Mouse (Mus musculus): ENCODE measurements at regions not wholly inside any gene's neighbourhood (a gene's known extent, or its start where the extent isn't known, plus 50 kb on each side); places are given as distances from the start of the nearest gene placed in this dataset.

DNA sequence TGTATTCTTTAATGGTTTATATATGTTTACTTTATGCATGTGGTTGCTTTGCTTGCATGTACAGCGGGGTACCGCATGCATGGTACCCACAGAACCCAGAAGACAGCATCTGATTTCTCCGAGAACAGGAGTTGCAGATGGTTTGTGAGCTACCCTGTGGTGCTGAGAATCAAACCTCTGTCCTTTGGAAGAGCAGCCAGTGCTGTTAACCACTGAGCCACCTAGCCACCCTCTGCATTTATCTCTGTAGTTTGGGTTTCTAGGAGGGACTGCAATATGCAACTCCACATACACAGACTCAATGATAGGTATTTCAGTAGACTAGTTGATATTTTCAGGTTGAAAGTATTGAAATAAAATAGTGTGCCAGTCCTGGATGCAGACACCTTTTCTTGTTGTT is 134.4 kb downstream of the Tex36 start:
- no peaks in the 10 kb centered on the region for H3K36me3 ChIP-seq
- 93% methylated on average over 3 of the region's 3 CpGs for WGBS
- H3K4me3 ChIP-seq, result no peak overlapping the region
- H3K4me2 ChIP-seq (replicated peaks), result no peak overlapping the region
- H3K9ac ChIP-seq (replicated peaks), result no peak overlapping the region
- H3K27me3 ChIP-seq, result no peaks in the 10 kb centered on the region
- no peak overlapping the region for H3K27ac ChIP-seq (replicated peaks)
- H3K9me3 ChIP-seq, result no peaks in the 10 kb centered on the region
- no peak for ATAC-seq (replicated peaks)
- H3K4me1 ChIP-seq, result peaks cover 11% of the 10 kb centered on the region; the same call in 1 of the 2 replicates

- ATAC-seq (replicated peaks), result no peak
- Histone ChIP-seq H3K27ac (replicated peaks) (no peak overlapping the region), H3K9ac (replicated peaks) (no peak overlapping the region), H3K4me2 (replicated peaks) (no peak overlapping the region), H3K27me3 (no peaks in the 10 kb centered on the region), H3K9me3 (no peaks in the 10 kb centered on the region), H3K4me3 (no peak overlapping the region), H3K36me3 (no peaks in the 10 kb centered on the region), H3K4me1 (peaks cover 4% of the 10 kb centered on the region; the same call in 1 of the 2 replicates)
- 48% methylated on average over 7 of the region's 7 CpGs for WGBS
Observed at GRCm38 (mm10) chr7:133459306-133459705, 142.7 kb downstream of the Tex36 start.

- Histone ChIP-seq H3K4me3 (no peak overlapping the region), H3K27me3 (no peaks in the 10 kb centered on the region), H3K9ac (replicated peaks) (no peak overlapping the region), H3K27ac (replicated peaks) (no peak overlapping the region), H3K9me3 (no peaks in the 10 kb centered on the region), H3K4me1 (peaks cover 4% of the 10 kb centered on the region; the same call in 1 of the 2 replicates), H3K36me3 (no peaks in the 10 kb centered on the region), H3K4me2 (replicated peaks) (no peak overlapping the region)
- 56% methylated on average over 16 of the region's 16 CpGs for WGBS
- no peak for ATAC-seq (replicated peaks)
Observed at GRCm38 (mm10) chr7:133457436-133458324, 144.3 kb downstream of the Tex36 start.

DNA sequence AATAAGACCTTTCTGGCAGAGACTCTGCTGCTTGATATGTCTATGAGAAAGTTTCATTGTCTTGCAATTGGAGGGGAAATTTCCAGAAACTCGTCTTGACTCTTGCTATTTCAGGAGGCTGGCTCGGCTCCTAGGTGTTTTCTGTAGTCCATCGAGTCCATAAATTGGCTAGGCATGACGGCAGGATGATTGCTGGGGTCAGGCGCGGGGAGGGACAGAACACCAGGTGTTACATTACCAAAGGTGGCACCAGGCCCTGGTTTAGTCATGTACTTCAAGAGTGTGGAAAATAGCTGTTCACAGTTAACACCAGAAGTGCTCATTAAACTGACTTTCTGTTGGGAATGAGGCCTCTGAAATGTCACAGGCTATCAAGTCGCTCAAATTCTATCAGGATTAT is 151.7 kb downstream of the Tex36 start:
- Histone ChIP-seq H3K36me3 (no peaks in the 10 kb centered on the region), H3K4me1 (no peaks in the 10 kb centered on the region), H3K4me3 (no peak overlapping the region), H3K9ac (replicated peaks) (no peak overlapping the region), H3K27ac (replicated peaks) (no peak overlapping the region), H3K4me2 (replicated peaks) (no peak overlapping the region), H3K9me3 (no peaks in the 10 kb centered on the region), H3K27me3 (no peaks in the 10 kb centered on the region)
- 86% methylated on average over 7 of the region's 7 CpGs for WGBS
- no peak for ATAC-seq (replicated peaks)

DNA sequence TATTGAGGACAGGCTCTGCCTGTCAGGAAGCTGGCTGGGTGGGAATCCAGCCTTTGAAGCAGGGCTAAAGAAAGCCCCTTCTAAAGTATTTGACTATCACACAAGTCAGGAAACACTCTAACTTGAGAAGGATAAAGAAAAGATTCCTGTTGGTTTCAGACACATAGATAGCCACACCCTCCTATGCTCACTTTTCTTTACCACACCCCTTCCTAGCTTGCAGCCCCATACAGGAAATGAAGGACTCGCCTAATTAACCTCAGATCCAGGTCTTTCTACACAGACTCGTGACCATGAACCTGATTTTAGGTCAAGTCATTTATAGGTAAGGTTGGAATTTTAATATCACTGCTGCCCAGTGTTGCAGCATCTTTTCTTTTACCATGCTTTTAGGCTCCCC is 154.9 kb downstream of the Tex36 start:
- Histone ChIP-seq H3K27ac (replicated peaks) (no peak overlapping the region), H3K4me1 (0 out of 2 replicates have a peak, but pooled peaks cover 7% of the 10 kb centered on the region), H3K27me3 (no peaks in the 10 kb centered on the region), H3K4me2 (replicated peaks) (no peak overlapping the region), H3K9ac (replicated peaks) (no peak overlapping the region), H3K4me3 (no peak overlapping the region), H3K9me3 (no peaks in the 10 kb centered on the region), H3K36me3 (no peaks in the 10 kb centered on the region)
- WGBS, result 56% methylated on average over 2 of the region's 2 CpGs
- ATAC-seq (replicated peaks), result no peak

- peak overlapping the region; percentile 81 for H3K27ac ChIP-seq (replicated peaks)
- H3K4me3 ChIP-seq, result no peak overlapping the region
- H3K4me2 ChIP-seq (replicated peaks), result peak overlapping the region; percentile 41; the same call in 1 of the 2 replicates
- peaks cover 37% of the 10 kb centered on the region for H3K4me1 ChIP-seq
- H3K9ac ChIP-seq (replicated peaks), result no peak overlapping the region; the same call in 1 of the 2 replicates
- no peaks in the 10 kb centered on the region for H3K27me3 ChIP-seq
- WGBS, result 6% methylated on average over 4 of the region's 4 CpGs
- H3K9me3 ChIP-seq, result no peaks in the 10 kb centered on the region; the same call in 1 of the 2 replicates
- ATAC-seq (replicated peaks), result no peak
- H3K36me3 ChIP-seq, result no peaks in the 10 kb centered on the region
Observed at GRCm38 (mm10) chr7:133441661-133442060, 160.3 kb downstream of the Tex36 start.

- Histone ChIP-seq H3K9ac (replicated peaks) (peak overlapping the region; percentile 16; the same call in 1 of the 2 replicates), H3K9me3 (no peaks in the 10 kb centered on the region; the same call in 1 of the 2 replicates), H3K27me3 (no peaks in the 10 kb centered on the region), H3K4me2 (replicated peaks) (peak overlapping the region; percentile 41), H3K27ac (replicated peaks) (peak overlapping the region; percentile 81), H3K36me3 (no peaks in the 10 kb centered on the region), H3K4me1 (peaks cover 37% of the 10 kb centered on the region), H3K4me3 (peak overlapping the region; percentile 20)
- ATAC-seq (replicated peaks), result peak; percentile 44
- WGBS, result 12% methylated on average over 6 of the region's 6 CpGs
Observed at GRCm38 (mm10) chr7:133441169-133441568, 160.8 kb downstream of the Tex36 start.

GRCm38 (mm10) chr7:133440711-133441110 is 161.2 kb downstream of the Tex36 start:
- Histone ChIP-seq H3K9ac (replicated peaks) (peak overlapping the region; percentile 16; the same call in 1 of the 2 replicates), H3K4me2 (replicated peaks) (peak overlapping the region; percentile 41), H3K9me3 (no peaks in the 10 kb centered on the region; the same call in 1 of the 2 replicates), H3K27me3 (no peaks in the 10 kb centered on the region), H3K4me1 (peaks cover 37% of the 10 kb centered on the region), H3K27ac (replicated peaks) (peak overlapping the region; percentile 81), H3K4me3 (peak overlapping the region; percentile 20), H3K36me3 (no peaks in the 10 kb centered on the region)
- 6% methylated on average over 12 of the region's 12 CpGs for WGBS
- peak; percentile 88 for ATAC-seq (replicated peaks)

- no peak overlapping the region for H3K4me3 ChIP-seq
- H3K27me3 ChIP-seq, result no peaks in the 10 kb centered on the region
- H3K9me3 ChIP-seq, result no peaks in the 10 kb centered on the region; the same call in 1 of the 2 replicates
- H3K36me3 ChIP-seq, result no peaks in the 10 kb centered on the region
- peak; percentile 11; the same call in 1 of the 2 replicates for ATAC-seq (replicated peaks)
- no peak overlapping the region for H3K9ac ChIP-seq (replicated peaks)
- H3K4me1 ChIP-seq, result peaks cover 37% of the 10 kb centered on the region
- H3K27ac ChIP-seq (replicated peaks), result peak overlapping the region; percentile 81
- 12% methylated on average over 6 of the region's 6 CpGs for WGBS
- peak overlapping the region; percentile 41; the same call in 1 of the 2 replicates for H3K4me2 ChIP-seq (replicated peaks)
Observed at GRCm38 (mm10) chr7:133440086-133440485, 161.9 kb downstream of the Tex36 start.

DNA sequence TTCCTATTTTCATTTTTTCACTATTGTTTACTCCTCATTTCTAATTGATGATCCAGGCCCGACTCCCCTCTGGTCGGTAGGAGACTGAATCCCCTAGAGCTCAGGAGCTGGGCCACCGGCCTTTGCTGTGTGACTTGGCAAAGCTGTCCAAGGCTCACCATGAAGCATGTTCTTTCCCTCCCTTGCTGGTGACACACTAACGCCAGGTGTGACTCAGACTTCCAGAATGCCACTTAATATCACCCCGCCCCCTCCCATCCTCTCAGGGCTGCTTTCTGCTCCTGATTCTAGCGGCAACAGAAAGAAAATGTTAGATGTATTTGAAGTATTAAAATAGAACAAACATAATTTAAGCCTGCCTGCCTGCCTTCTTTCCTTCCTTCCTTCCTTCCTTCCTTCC is 163.3 kb downstream of the Tex36 start:
- Histone ChIP-seq H3K27ac (replicated peaks) (peak overlapping the region; percentile 36; the same call in 1 of the 2 replicates), H3K9ac (replicated peaks) (no peak overlapping the region), H3K4me2 (replicated peaks) (no peak overlapping the region), H3K4me1 (peaks cover 37% of the 10 kb centered on the region), H3K4me3 (no peak overlapping the region), H3K36me3 (no peaks in the 10 kb centered on the region), H3K9me3 (no peaks in the 10 kb centered on the region; the same call in 1 of the 2 replicates), H3K27me3 (no peaks in the 10 kb centered on the region)
- 40% methylated on average over 6 of the region's 6 CpGs for WGBS
- no peak for ATAC-seq (replicated peaks)

DNA sequence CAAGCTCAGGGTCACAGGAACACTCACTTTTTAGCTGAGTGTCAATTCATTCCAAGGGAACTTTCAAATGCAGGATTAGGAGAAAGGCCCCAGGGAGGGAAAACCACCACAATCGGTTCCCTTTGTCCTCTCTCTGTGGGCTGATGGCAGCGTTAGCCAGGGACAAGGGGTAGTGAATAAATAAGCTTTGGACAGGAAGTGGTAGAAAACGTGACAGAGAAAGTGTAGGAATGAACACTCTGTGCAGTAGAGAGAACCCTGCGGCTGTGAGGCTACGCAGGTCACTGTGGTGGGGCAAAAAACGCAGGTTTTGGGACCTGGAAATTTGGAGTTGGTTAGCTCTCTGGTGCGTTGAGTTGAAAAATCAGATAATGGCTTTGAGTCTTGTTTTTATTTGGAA is 164.1 kb downstream of the Tex36 start:
- Histone ChIP-seq H3K9me3 (no peaks in the 10 kb centered on the region; the same call in 1 of the 2 replicates), H3K36me3 (no peaks in the 10 kb centered on the region), H3K4me1 (peaks cover 35% of the 10 kb centered on the region), H3K27ac (replicated peaks) (peak overlapping the region; percentile 27; the same call in 1 of the 2 replicates), H3K4me3 (no peak overlapping the region), H3K9ac (replicated peaks) (no peak overlapping the region), H3K27me3 (no peaks in the 10 kb centered on the region), H3K4me2 (replicated peaks) (no peak overlapping the region)
- no peak for ATAC-seq (replicated peaks)
- WGBS, result 9% methylated on average over 7 of the region's 7 CpGs

- H3K9me3 ChIP-seq, result no peaks in the 10 kb centered on the region; the same call in 1 of the 2 replicates
- H3K4me3 ChIP-seq, result no peak overlapping the region
- H3K4me1 ChIP-seq, result peaks cover 17% of the 10 kb centered on the region
- ATAC-seq (replicated peaks), result no peak
- H3K27me3 ChIP-seq, result no peaks in the 10 kb centered on the region
- no peak overlapping the region for H3K9ac ChIP-seq (replicated peaks)
- WGBS, result 50% methylated on average over 14 of the region's 14 CpGs
- no peak overlapping the region for H3K27ac ChIP-seq (replicated peaks)
- no peak overlapping the region for H3K4me2 ChIP-seq (replicated peaks)
- no peaks in the 10 kb centered on the region for H3K36me3 ChIP-seq
Observed at GRCm38 (mm10) chr7:133435596-133436357, 166.2 kb downstream of the Tex36 start.

Data from forebrain, embryonic 15.5 days (tissue).